Mouse (Mus musculus): ENCODE measurements around the gene Rad23a. TPM values are rescaled to one million over a fixed set of nuclear protein-coding genes. Genes with fewer than 3 reads are reported as not detected.

Gene Rad23a
- total RNA-seq, 2 experiments from 2014 or later: 78.9 to 79.8 TPM

DNA sequence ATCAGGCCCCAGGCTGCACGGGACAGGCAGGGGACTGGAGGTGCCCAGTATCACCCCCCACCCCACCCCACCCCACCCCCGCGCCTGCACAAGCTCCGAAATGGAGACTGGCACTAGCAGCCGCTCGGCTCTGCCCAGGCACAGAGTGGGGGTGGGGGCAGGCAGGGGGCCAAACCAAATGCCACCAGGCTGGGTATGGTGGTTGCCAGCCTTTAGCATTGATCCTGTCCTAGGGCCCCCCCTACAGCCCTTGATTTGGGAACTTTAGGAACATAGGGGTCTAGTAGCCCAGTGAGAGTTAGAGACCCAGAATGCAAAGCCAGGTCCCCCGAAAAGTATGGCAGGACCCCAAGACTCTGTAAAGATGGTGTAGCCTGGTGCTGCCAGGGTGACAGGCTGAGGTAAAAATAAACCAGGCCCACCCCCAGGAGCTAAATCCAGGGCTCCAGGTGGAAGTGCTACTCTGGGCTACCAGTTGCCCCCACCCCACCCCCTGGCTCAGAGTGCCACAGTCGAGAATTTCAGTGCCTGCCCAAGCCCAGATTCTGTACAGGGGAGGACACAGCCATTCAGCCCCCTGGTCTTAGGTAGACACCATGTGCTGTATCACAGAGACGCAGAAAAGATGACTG lies 50.5 kb downstream of the Rad23a start:
- DNase-seq (ENCODE audit: low spot score in 2 of 2): no peak

DNA sequence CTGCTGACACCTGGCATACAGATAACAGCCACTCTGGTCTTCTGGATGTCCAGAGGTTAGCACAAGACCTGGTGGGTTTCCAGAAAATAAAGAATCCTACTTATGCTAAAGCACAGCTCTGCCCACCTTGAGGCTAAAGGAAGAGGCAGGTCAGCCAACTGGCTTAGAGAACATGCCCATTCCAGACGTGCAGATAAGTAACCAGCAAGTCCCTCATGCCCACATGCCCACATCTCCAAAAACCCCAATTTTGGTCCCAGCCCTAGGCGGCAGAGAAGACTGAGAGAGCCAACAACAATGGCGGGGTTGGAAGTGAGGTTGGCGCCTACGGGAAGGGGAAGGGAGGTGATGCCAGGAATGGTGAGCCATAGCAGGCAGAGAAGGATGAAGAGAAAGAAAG lies 51.1 kb downstream of the Rad23a start:
- DNase-seq (ENCODE audit: low spot score in 2 of 2): no peak

DNA sequence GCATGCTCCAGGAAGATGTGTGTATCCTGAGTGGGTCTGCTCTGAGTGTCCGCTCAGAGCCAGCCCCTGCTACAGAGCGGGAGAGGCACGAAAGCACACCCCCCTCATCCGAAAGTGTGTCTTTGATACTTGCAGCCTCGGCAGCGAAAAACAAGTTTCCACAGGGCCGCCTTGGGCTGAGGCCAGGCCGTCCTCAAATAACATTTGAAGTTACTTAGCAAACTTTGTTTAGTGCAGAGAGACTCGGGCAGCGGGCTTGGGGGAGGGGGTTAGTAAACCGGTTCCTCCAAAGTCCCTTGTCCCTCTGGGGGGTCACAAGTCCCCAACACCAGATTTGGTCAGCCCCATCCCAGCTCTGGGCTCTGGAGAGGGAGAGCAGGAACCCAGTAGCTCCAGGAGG lies 51.6 kb downstream of the Rad23a start:
- DNase-seq (ENCODE audit: low spot score in 2 of 2): no peak

DNA sequence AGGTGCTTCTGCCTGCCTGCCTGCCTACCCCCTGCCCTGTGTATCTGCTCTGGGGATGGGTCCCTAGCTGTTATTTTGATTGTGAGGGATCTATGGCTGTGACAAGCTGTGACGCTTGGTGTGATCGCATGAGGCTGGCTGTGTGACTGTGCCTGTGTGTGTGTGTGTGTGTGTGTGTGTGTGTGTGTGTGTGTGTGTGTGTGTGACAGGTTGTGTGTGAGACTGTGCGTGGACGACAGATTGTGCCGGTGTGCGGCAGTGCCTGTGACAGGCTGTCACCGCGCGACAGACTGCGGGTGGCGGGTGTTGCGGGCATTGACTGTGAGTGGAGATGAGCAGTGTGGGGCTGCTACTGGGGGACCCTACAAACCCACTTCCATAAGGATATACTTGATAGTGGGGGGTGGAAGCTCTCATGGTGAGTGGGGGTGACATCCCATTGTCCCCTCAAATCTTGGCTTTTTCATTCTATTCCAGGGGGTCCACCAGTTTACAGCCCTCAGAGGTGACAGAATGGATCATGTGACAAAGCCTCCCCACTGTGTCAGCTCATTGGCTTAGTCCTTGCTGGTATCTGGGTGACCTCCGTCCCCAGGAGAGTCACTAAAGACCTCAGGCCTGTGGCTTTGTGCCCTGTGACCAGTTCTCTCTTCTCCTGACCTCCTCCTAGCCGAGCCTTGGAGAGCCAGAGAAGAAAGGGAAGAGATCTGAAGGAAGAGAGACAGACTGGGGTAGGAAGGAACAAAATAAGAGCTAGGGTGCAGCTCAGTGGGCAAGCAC lies 52.8 kb downstream of the Rad23a start:
- DNase-seq (ENCODE audit: low spot score in 2 of 2): no peak

DNA sequence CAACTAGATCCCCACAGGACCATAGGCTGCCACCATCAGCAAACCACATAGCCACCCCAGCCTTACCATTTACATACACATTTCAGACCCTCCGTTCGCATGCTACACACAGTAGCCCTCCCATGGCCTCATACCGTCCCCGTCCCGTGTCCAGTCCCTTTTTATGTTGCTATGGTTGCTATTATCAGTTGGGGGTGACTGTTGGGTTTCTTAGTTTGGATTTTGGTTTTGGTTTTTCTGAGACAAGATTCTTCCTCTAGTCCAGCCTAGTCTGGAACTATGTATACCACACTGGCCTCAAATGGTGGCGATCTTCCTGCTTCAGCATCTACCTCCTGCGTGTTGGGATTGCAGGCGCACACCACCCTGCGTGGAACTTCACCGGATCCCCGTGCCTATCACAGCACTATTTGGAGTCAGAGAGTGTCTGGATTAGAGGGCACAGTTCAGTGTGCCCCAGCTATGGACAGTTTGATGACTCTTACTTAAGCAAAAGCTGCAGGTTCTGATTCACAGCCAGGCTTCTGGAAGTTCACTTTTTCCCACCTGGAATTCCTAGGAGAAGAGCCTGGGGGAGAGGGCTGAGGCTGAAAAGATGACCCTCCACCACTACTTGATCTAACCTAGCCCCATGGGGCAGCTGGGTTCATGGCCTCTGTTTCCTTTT lies 53.5 kb downstream of the Rad23a start:
- no peak for DNase-seq (ENCODE audit: low spot score in 2 of 2)

DNA sequence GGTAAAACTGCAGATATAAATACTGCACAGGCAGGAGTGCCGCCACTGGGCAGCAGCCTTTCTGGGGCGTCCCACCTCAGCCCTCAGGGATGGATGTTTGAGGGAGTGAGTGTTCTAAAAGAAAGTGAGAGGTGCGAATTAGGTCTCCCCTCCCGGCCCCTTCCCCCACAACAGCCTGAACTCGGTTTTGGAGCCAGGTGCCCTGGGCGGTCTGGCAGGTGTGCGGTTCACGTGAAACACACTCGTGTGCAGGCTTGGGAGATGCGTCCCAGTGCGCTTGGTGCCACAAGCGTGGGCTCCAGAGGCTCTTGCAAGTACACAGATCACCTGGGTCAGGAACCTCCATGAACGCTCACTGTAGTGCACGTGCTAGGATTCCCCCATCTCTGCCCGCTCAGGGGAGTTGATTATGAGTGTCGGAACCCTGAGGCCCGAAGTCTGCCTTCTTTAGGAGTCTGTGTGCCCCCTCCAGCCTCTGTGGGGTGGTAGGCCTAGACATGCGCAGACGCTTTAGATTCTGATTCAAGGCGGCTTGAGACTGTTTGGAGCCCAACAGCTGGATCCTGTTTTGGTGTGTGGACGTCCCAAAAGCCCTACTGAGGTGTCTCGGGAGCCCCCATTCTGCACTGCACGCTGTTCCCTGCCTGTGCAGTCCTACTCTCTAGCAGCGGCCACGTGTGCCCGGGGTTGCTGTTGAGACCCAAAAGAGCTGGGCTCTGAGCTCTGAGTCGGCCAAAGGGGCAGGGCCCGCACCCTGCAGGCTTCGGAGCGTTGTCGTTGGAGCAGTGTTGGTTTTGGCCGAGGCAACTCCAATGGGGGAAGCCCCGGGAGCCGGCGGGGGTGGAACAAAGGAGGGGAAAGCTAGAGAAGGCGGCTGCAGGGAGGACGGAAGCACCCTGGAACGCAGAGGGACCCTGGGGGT lies 54.4 kb downstream of the Rad23a start:
- no peak for DNase-seq (ENCODE audit: low spot score in 2 of 2)

DNA sequence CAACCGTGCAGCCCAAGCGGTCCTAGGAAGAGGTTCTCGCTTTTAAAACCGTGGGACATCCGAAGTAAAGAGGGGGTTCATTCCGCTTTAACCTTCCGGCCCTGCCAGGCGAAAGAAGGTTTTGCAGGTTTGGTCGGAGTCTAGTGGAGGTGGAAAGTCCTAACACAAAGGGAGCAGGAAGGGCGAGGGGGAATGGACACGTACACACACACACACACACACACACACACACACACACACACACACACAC lies 55.0 kb downstream of the Rad23a start:
- no peak for DNase-seq (ENCODE audit: low spot score in 2 of 2)

DNA sequence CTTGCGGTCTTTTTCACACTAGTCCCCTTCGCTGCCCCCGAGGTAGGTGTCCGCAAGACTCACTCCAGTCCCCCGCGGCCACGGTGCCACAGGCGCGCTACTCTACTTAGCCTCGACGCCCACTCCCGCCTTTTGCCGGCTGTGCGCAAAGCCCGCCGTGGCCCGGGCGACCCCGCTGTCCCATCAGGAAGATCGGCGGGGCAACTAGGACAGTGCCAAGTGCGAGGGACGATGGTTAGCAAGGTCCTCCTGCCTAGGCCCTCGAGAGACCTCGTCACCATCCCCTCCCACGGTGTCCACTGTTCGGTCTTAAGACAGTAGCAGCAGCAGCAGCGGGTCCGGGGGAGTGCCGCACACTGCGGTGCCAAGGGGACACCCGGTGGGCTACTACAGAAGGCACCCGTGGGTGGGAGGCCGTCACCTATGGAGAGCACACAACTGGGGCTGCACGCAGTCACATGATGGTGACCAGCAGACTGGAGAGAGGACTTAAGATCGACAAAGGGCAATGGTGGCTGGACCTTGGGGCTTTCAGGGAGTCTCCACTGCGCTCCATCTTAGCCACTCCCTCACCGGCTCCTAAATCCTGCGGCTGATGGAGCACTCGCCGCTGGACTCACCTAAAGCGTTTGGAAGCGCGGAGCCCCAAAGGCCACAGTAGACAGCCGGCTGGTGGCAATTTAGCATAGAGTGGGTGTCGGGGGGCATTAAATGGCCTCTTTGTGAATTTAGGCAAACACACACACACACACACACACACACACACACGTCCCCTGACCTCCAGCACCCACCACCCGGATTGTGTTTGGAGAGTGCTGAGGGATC lies 55.6 kb downstream of the Rad23a start:
- no peak for DNase-seq (ENCODE audit: low spot score in 2 of 2)

Small RNA genes lying within 50 kb of the gene (microRNA-seq; reads per million reads assigned to microRNA genes)
- gene Mir7069: 8.7 to 12.3 reads per million in 2 experiments

Other genes starting within 250 kb of the Rad23a start
- gene Ier2, start 177.8 kb downstream of the Rad23a start, total RNA-seq (2021): 10 to 100 TPM; 15.5 to 19.9 TPM
- 100 to 1,000 TPM in 1 of 2 experiments, 10 to 100 TPM in 1; 99.1 to 101 TPM for gene Trmt1, start 154.4 kb downstream of the Rad23a start, total RNA-seq (2021)
- 10 to 100 TPM; 93.7 to 99.0 TPM for gene Nacc1, start 152.8 kb downstream of the Rad23a start, total RNA-seq (2021)
- gene Lyl1, start 139.2 kb downstream of the Rad23a start, total RNA-seq (2021): 1 to 10 TPM; 2.6 TPM
- gene G430095P16Rik, start 117.7 kb downstream of the Rad23a start, total RNA-seq (2021): not detected
- 100 to 1,000 TPM; 291 to 300 TPM for gene Nfix, start 40.3 kb downstream of the Rad23a start, total RNA-seq (2021)
- 10 to 100 TPM; 10.2 to 10.8 TPM for gene Dand5, start 17.8 kb downstream of the Rad23a start, total RNA-seq (2021)
- 10 to 100 TPM; 26.6 to 28.5 TPM for gene Gadd45gip1, start 9.1 kb downstream of the Rad23a start, total RNA-seq (2021)
- 100 to 1,000 TPM; 456 to 475 TPM for gene Calr, start 6.3 kb upstream of the Rad23a start, total RNA-seq (2021)
- gene Farsa, start 16.3 kb upstream of the Rad23a start, total RNA-seq (2021): 10 to 100 TPM; 45.8 to 48.2 TPM
- 1 to 10 TPM; 6.7 to 8.4 TPM for gene Syce2, start 31.4 kb upstream of the Rad23a start, total RNA-seq (2021)
- 10 to 100 TPM; 34.8 to 39.1 TPM for gene Gcdh, start 53.3 kb upstream of the Rad23a start, total RNA-seq (2021)
- gene Klf1, start 61.3 kb upstream of the Rad23a start, total RNA-seq (2021): under 1 TPM in 1 of 2 experiments, not detected in 1; 0.28 TPM
- 1 to 10 TPM; 3.2 to 3.7 TPM for gene Dnase2a, start 67.9 kb upstream of the Rad23a start, total RNA-seq (2021)
- 10 to 100 TPM; 75.6 to 83.6 TPM for gene Mast1, start 96.7 kb upstream of the Rad23a start, total RNA-seq (2021)
- 1 to 10 TPM in 1 of 2 experiments, under 1 TPM in 1; 0.91 to 1.3 TPM for gene Rtbdn, start 106.3 kb upstream of the Rad23a start, total RNA-seq (2021)
- gene Gm49661, start 128.8 kb upstream of the Rad23a start, total RNA-seq (2021): not detected
- gene Prdx2, start 128.9 kb upstream of the Rad23a start, total RNA-seq (2021): 100 to 1,000 TPM; 338 to 344 TPM
- gene Rnaseh2a, start 129.1 kb upstream of the Rad23a start, total RNA-seq (2021): 10 to 100 TPM; 45.8 to 59.8 TPM
- 100 to 1,000 TPM; 119 to 130 TPM for gene Junb, start 138.1 kb upstream of the Rad23a start, total RNA-seq (2021)
- 1 to 10 TPM; 9.6 to 9.7 TPM for gene Hook2, start 149.9 kb upstream of the Rad23a start, total RNA-seq (2021)
- gene Best2, start 173.9 kb upstream of the Rad23a start, total RNA-seq (2021): not detected
- 100 to 1,000 TPM; 130 to 138 TPM for gene Asna1, start 184.6 kb upstream of the Rad23a start, total RNA-seq (2021)
- 100 to 1,000 TPM; 129 to 134 TPM for gene Trir, start 186.2 kb upstream of the Rad23a start, total RNA-seq (2021)
- 100 to 1,000 TPM; 171 to 176 TPM for gene Tnpo2, start 196.2 kb upstream of the Rad23a start, total RNA-seq (2021)
- gene Fbxw9, start 219.4 kb upstream of the Rad23a start, total RNA-seq (2021): 10 to 100 TPM; 16.2 to 17.5 TPM
- not detected for gene Gm5741, start 227.3 kb upstream of the Rad23a start, total RNA-seq (2021)
- 10 to 100 TPM; 63.8 to 68.7 TPM for gene Dhps, start 231.1 kb upstream of the Rad23a start, total RNA-seq (2021)
- gene Wdr83os, start 240.1 kb upstream of the Rad23a start, total RNA-seq (2021): 10 to 100 TPM; 58.4 to 64.3 TPM
- 10 to 100 TPM; 24.3 to 24.5 TPM for gene Wdr83, start 240.6 kb upstream of the Rad23a start, total RNA-seq (2021)
- gene Man2b1, start 242.6 kb upstream of the Rad23a start, total RNA-seq (2021): 10 to 100 TPM; 30.8 to 36.9 TPM

All from left cerebral cortex, adult 18-20 months (tissue).